Mouse (Mus musculus): ENCODE data around the gene Lrrc25. TPM values are rescaled to one million over a fixed set of nuclear protein-coding genes. Genes with fewer than 3 reads are reported as not detected.

Gene Lrrc25
- polyA plus RNA-seq, 1 experiment: 1.4 TPM

DNA sequence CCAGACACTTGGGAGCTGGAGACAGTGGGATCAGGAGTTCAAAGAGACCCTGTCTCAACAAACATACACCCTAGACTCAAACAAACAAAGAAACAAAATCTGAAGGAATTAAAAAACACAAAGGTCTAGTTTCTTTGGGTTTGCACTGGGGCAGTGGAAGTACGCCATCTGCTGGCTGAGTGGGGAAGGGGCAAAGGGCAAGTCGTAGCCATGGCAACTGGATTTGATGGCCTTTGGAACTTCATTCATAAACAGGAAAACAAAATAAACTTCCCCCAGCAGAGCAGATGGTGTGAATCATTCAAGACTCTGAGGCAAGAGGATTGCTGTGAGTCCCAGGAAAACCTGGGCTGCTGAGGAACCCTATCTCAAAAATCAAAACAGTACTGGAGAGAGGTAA, 37.3 kb downstream of the Lrrc25 start:
- TF ChIP-seq POLR2A (IDR thresholded peaks at IDR 0.05; ENCODE audit: extremely low read depth, insufficient read depth, low read length) (no peak), CTCF (IDR thresholded peaks at IDR 0.05; ENCODE audit: extremely low read depth, insufficient read depth, low read length) (peak; percentile 70)
- H3K27ac ChIP-seq (ENCODE audit: insufficient read depth, low read length): no peak overlapping the region
- no peaks in the 10 kb centered on the region; the same call in 1 of the 2 replicates for H3K4me1 ChIP-seq (ENCODE audit: control insufficient read depth, insufficient read depth, low read length)
- H3K4me3 ChIP-seq (ENCODE audit: insufficient read depth, low read length): no peak overlapping the region

DNA sequence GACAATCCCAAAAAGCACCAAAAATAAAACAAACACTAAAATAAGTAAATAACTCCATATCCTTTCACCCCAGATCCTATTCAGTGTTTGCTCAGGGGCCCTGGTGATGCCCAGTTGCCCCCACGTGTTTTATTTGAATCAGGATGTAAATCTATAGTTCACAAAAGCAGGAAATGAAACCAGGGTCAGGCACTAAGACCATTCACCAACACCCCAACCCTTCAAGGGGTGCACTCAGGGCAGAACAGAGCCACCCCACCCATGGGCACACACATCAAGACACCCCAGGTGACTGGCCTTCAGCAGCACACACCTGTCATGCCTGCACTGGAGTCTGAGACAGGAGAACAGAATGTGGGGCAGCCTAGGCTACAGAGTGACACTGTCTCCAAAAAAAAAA, 38.2 kb downstream of the Lrrc25 start:
- Histone ChIP-seq H3K4me3 (ENCODE audit: insufficient read depth, low read length) (no peak overlapping the region), H3K4me1 (ENCODE audit: control insufficient read depth, insufficient read depth, low read length) (no peaks in the 10 kb centered on the region; the same call in 1 of the 2 replicates), H3K27ac (ENCODE audit: insufficient read depth, low read length) (no peak overlapping the region)
- TF ChIP-seq POLR2A (IDR thresholded peaks at IDR 0.05; ENCODE audit: extremely low read depth, insufficient read depth, low read length) (no peak), CTCF (IDR thresholded peaks at IDR 0.05; ENCODE audit: extremely low read depth, insufficient read depth, low read length) (no peak)

DNA sequence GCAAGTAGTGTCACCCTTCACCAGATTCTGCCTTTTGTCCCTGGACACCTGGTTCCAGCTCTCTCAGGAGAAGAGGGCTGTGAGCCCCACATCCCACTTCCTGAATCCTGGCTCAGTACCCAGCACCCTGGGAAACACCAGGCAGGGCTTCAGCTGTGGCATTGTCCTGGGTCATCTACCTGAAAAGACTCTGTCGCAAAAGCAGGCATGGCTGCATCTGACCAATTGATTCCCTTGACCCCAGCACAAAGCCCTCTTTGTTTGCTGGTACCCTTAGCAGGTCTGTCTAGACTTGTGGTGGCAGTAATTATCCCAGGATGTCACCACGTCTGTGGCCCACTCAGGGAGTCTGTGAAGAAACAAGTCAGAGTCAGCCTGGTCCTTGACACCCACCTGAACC, 39.5 kb downstream of the Lrrc25 start:
- peaks cover 2% of the 10 kb centered on the region for H3K4me1 ChIP-seq (ENCODE audit: control insufficient read depth, insufficient read depth, low read length)
- TF ChIP-seq POLR2A (IDR thresholded peaks at IDR 0.05; ENCODE audit: extremely low read depth, insufficient read depth, low read length): no peak
- TF ChIP-seq CTCF (IDR thresholded peaks at IDR 0.05; ENCODE audit: extremely low read depth, insufficient read depth, low read length): no peak
- no peak overlapping the region for H3K4me3 ChIP-seq (ENCODE audit: insufficient read depth, low read length)
- no peak overlapping the region for H3K27ac ChIP-seq (ENCODE audit: insufficient read depth, low read length)

DNA sequence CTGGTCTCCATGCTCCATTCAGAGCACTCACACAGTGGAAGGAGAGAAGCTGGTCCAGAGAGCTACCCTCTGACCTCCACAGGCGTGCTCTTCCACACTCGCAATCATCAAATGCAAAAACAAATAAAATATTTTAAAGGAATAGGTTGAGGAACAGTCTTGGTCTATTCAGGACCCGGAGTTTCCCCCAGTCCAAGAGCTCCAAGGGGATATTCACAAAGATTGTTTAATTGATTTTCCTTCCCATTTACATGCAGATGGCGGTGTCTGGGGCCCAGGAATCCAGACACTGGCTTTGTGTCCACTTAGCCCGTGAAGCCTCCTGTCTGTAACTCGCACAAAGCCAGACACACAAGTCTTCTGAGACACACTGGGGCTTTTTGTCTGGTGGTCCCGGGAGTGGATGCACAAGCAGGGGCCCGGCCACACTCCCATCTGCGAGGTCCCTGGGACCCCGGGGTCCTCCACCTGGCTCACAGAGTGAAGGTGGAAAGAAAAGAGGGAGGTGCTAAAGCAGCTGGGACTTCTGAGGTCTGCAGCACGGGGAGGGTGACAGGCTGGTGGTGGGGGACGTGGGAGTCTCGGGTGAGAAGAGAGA, 40.3 kb downstream of the Lrrc25 start:
- peaks cover 2% of the 10 kb centered on the region for H3K4me1 ChIP-seq (ENCODE audit: control insufficient read depth, insufficient read depth, low read length)
- no peak overlapping the region for H3K4me3 ChIP-seq (ENCODE audit: insufficient read depth, low read length)
- no peak overlapping the region for H3K27ac ChIP-seq (ENCODE audit: insufficient read depth, low read length)
- no peak for TF ChIP-seq POLR2A (IDR thresholded peaks at IDR 0.05; ENCODE audit: extremely low read depth, insufficient read depth, low read length)
- no peak for TF ChIP-seq CTCF (IDR thresholded peaks at IDR 0.05; ENCODE audit: extremely low read depth, insufficient read depth, low read length)

DNA sequence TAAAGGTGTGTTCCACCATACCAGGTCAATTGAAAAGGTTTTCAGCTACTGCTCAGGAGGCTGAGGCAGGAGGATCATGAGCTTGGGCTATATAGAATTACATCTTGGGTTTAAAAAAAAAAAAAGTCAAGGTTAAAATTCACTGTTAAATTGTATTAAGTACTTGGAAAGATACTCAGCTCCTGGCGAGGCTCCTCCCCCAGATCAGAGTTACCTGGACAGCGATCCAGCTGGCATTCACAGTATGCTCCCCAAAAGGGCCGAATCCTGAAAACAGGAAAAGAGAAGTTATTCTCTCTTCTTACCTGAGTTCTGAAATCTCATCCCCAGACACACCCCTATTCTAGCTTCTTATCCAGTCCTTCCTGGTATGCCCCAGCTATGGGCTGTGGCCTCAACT, 41.3 kb downstream of the Lrrc25 start:
- peaks cover 2% of the 10 kb centered on the region for H3K4me1 ChIP-seq (ENCODE audit: control insufficient read depth, insufficient read depth, low read length)
- no peak overlapping the region for H3K27ac ChIP-seq (ENCODE audit: insufficient read depth, low read length)
- H3K4me3 ChIP-seq (ENCODE audit: insufficient read depth, low read length): no peak overlapping the region
- TF ChIP-seq CTCF (IDR thresholded peaks at IDR 0.05; ENCODE audit: extremely low read depth, insufficient read depth, low read length) (no peak), POLR2A (IDR thresholded peaks at IDR 0.05; ENCODE audit: extremely low read depth, insufficient read depth, low read length) (no peak)

DNA sequence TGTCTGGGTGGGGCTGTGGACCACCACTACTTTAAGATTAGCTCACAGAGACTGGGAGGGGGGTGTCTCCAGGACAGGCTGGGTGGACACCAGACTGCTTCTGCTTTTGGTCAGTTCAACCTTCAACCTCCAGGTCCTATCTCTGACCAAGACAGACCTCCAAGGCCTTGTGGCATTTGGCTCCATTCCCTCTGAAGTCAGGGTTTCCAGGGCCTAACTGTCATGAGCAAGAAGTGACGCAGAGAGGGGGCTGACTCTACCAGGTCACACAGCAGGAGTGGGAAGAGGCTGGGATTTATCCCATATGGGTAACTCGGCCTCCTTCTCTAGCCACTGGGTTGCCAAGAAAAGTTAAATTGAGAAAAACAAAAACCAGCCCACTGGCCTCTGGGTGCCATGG, 41.8 kb downstream of the Lrrc25 start:
- TF ChIP-seq CTCF (IDR thresholded peaks at IDR 0.05; ENCODE audit: extremely low read depth, insufficient read depth, low read length) (no peak), POLR2A (IDR thresholded peaks at IDR 0.05; ENCODE audit: extremely low read depth, insufficient read depth, low read length) (no peak)
- Histone ChIP-seq H3K4me3 (ENCODE audit: insufficient read depth, low read length) (no peak overlapping the region), H3K4me1 (ENCODE audit: control insufficient read depth, insufficient read depth, low read length) (peaks cover 2% of the 10 kb centered on the region), H3K27ac (ENCODE audit: insufficient read depth, low read length) (no peak overlapping the region)

DNA sequence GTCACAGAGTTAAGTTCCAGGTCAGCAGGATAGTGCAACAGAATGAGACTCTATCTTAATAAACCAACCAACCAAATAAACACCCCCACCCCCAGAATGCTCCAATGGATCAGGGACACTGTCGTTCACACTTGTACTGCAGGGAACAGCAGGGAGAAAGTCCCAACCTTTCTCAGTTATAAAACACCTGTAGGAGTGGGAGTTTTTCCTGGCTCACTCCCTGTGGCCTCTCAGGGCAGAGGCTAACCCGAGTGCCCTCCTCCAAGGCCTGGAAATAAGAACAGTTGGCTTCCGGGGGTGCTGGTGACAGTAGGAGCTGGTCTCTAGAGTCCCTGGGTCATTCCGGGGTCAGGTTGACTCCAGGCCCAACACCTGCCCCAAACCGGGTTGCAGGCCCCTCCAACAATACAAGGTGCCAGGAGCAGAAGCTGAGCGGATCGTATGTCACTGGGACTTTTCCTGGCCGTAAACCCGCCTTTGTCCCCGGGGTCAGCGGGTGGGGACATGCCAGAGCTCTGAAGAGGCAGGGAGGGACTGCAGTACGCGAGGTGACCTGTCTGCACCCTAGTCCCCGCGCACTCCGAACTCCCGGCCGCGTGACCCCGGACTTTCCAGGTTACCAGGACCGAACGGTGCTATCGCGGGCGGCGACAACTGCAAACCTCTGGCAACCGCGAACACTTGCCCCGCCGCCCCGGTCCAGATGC, 43.1 kb downstream of the Lrrc25 start:
- Histone ChIP-seq H3K27ac (ENCODE audit: insufficient read depth, low read length) (no peak overlapping the region), H3K4me3 (ENCODE audit: insufficient read depth, low read length) (peak overlapping the region; percentile 63), H3K4me1 (ENCODE audit: control insufficient read depth, insufficient read depth, low read length) (peaks cover 2% of the 10 kb centered on the region; the same call in 1 of the 2 replicates)
- no peak for TF ChIP-seq POLR2A (IDR thresholded peaks at IDR 0.05; ENCODE audit: extremely low read depth, insufficient read depth, low read length)
- no peak for TF ChIP-seq CTCF (IDR thresholded peaks at IDR 0.05; ENCODE audit: extremely low read depth, insufficient read depth, low read length)

DNA sequence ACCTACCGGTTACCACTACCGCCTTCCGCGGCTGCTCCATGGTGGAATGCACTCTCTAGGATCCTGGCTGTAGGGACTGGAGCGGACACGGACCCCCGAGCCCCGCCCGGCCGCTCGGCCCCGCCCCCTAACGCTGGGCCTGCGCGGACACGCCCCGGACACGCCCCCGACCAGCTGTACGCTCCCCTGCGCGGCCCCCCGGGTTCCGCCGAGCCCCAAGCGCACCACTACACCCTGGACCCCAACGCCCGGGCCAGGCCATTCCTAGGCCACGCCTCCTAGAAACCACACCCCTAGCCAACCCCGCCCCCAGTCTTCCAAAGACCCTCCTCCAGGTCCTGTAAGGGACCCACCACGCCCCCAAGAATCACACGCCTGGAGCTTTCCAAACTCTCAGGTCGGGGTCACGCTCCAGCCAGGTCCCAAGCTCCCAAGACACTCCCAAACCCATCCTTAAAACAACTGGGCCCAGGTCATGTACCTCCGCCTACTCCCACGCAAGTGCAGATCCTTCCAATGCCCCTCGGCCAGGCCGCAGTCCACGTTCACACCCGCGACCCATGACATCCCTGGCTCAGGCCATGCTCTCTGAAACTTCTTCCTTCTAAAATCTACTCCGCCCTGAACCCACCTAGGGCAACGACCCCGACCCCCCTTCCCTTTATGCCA, 43.8 kb downstream of the Lrrc25 start:
- TF ChIP-seq CTCF (IDR thresholded peaks at IDR 0.05; ENCODE audit: extremely low read depth, insufficient read depth, low read length) (no peak), POLR2A (IDR thresholded peaks at IDR 0.05; ENCODE audit: extremely low read depth, insufficient read depth, low read length) (peak; percentile 58; the same call in 1 of the 2 replicates)
- H3K4me3 ChIP-seq (ENCODE audit: insufficient read depth, low read length): peak overlapping the region; percentile 63
- no peak overlapping the region for H3K27ac ChIP-seq (ENCODE audit: insufficient read depth, low read length)
- peaks cover 2% of the 10 kb centered on the region; the same call in 1 of the 2 replicates for H3K4me1 ChIP-seq (ENCODE audit: control insufficient read depth, insufficient read depth, low read length)

DNA sequence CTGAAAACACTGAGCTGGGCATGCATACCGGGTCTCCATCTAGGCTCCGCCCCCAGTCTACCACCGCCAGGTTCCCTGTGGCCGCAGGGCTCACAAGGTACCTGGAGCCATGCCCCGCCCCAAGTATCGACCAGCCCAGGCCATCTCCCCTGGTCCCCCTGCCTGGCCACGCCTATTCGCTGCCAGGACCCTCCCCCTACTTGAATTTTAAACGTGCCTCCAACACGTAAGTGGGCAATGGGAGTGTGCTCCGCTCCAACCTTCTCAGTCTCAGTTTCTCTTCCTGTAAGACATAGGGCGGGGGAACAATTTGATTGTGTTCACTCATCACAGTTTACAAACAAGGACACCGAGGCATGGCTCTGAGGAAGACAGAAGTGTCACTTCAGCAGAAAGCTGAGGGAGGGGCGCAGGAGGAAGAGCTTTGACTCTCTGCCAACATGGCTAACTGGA, 44.3 kb downstream of the Lrrc25 start, which contains the start of gene Pgpep1:
Pgpep1 (minus strand) TSS at position 116 of the 453 bp plus-strand sequence.
- Histone ChIP-seq H3K27ac (ENCODE audit: insufficient read depth, low read length) (no peak within 1 kb of the TSS), H3K4me1 (ENCODE audit: control insufficient read depth, insufficient read depth, low read length) (peaks cover 2% of the 10 kb centered on the region; the same call in 1 of the 2 replicates), H3K4me3 (ENCODE audit: insufficient read depth, low read length) (peak within 1 kb of the TSS; percentile 63)
- TF ChIP-seq CTCF (IDR thresholded peaks at IDR 0.05; ENCODE audit: extremely low read depth, insufficient read depth, low read length): no peak
- TF ChIP-seq POLR2A (IDR thresholded peaks at IDR 0.05; ENCODE audit: extremely low read depth, insufficient read depth, low read length): no peak

All from cortical plate, adult 2 months (tissue).